Mouse (Mus musculus) bone marrow macrophage, adult 2 months (primary cell): ENCODE results near the gene Olfr97.

ENCODE experiments used
- CTCF ChIP-seq: IDR thresholded peaks from 2 replicates; pipeline ENCODE4 v1.5.1; 2012; ENCODE audit warnings: low read depth, mild to moderate bottlenecking, low read length, moderate library complexity
- POLR2A ChIP-seq: IDR thresholded peaks from 2 replicates; pipeline ENCODE4 v1.6.1; 2012; ENCODE audit warnings: mild to moderate bottlenecking, low read depth, low read length, borderline replicate concordance

- TF ChIP-seq POLR2A (no peak), CTCF (no peak)
Observed at GRCm38 (mm10) chr17:37196845-37197724, 40.0 kb downstream of the Olfr97 start.
